Mouse (Mus musculus) testis, adult 2 months (tissue): ENCODE results near the gene Slc24a4.

Experiments used
- CTCF ChIP-seq: fragments of 200-500 bp; IDR thresholded peaks from 2 replicates; pipeline ENCODE4 v1.5.1; 2012; ENCODE audit warnings: low read depth, mild to moderate bottlenecking, inconsistent platforms, low read length, moderate library complexity; ENCODE audit not compliant: control insufficient read depth, insufficient read depth, insufficient replicate concordance
- POLR2A ChIP-seq: fragments of 200-500 bp; IDR thresholded peaks from 2 replicates; pipeline ENCODE4 v1.6.1; 2012; ENCODE audit warnings: low read depth, mild to moderate bottlenecking, inconsistent platforms, low read length, moderate library complexity; ENCODE audit not compliant: control insufficient read depth

- no peak for TF ChIP-seq CTCF
- TF ChIP-seq POLR2A = no peak
These were observed 166.1 kb downstream of the Slc24a4 start for GRCm38 (mm10) chr12:102294634-102295033.
